Mouse (Mus musculus): ENCODE data around the gene Sult2a5. TPM values are rescaled to one million over a fixed set of nuclear protein-coding genes. Genes with fewer than 3 reads are reported as not detected.

The Sult2a5 gene
- polyA plus RNA-seq (2014; fragmentation: Illumina TruSeq; extraction: RNeasy Lipid Tissue Mini Kit (QIAGEN cat#74804); ENCODE audit: low replicate concordance): not detected

GRCm38 (mm10) chr7:13623667-13624066 lies at the start of gene Sult2a5:
Gene Sult2a5, plus strand, starts transcription at chr7:13623967.

Other genes with a start within 250 kb of the Sult2a5 start
- gene Cabp5, start 225.8 kb upstream of the Sult2a5 start, polyA plus RNA-seq (2014; fragmentation: Illumina TruSeq; extraction: RNeasy Lipid Tissue Mini Kit (QIAGEN cat#74804); ENCODE audit: low replicate concordance): not detected
- gene Bsph1, start 173.1 kb upstream of the Sult2a5 start, polyA plus RNA-seq (2014; fragmentation: Illumina TruSeq; extraction: RNeasy Lipid Tissue Mini Kit (QIAGEN cat#74804); ENCODE audit: low replicate concordance): not detected
- gene Bsph2, start 52.9 kb upstream of the Sult2a5 start, polyA plus RNA-seq (2014; fragmentation: Illumina TruSeq; extraction: RNeasy Lipid Tissue Mini Kit (QIAGEN cat#74804); ENCODE audit: low replicate concordance): not detected
- gene Sult2a2, start 109.5 kb downstream of the Sult2a5 start, polyA plus RNA-seq (2014; fragmentation: Illumina TruSeq; extraction: RNeasy Lipid Tissue Mini Kit (QIAGEN cat#74804); ENCODE audit: low replicate concordance): not detected
- gene Sult2a1, start 213.4 kb downstream of the Sult2a5 start, polyA plus RNA-seq (2014; fragmentation: Illumina TruSeq; extraction: RNeasy Lipid Tissue Mini Kit (QIAGEN cat#74804); ENCODE audit: low replicate concordance): not detected

Data from small intestine, adult 10 weeks (tissue).